Mouse (Mus musculus): ENCODE data around the gene Cybb. TPM values are rescaled to one million over a fixed set of nuclear protein-coding genes. Genes with fewer than 3 reads are reported as not detected.
A peak's percentile ranks its signal among the peaks of the same experiment; 100 is the strongest.
"Not testable (repeated sequence)": the region's sequence is repeated elsewhere in the genome, so short reads cannot be mapped to it uniquely, and the experiment has no call there.

Gene Cybb
- polyA plus RNA-seq (2015; fragmentation: Nextera tagmentation; extraction: Ambion mirVana): 1.8 TPM in 2 replicates

DNA sequence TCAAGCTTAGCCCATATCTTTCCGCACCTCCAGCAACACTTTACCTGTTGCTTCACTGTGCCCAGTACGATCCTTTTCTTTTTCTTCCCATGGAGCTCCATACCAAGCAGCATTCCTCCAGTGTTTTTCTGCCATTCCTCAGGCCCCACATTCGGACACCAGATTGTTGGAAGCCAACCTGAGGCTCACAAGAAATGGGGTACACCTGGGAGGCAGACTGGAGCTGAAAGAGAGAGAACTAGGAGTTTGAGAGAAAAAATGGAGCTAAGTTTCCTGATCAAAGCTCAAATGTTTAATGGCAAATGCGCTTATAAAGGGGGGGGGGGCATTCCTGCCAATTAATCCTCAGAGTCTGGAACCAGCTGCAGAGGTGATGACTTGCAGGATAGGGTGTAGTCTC is at the start of gene Cybb:
Gene Cybb (minus strand): TSS at position 101 of the 400 bp plus-strand sequence.
- H3K36me3 ChIP-seq (ENCODE audit: control insufficient read depth, insufficient read depth, low read length): no peaks in the 10 kb centered on the region
- no peak within 1 kb of the TSS for H3K4me2 ChIP-seq (replicated peaks; ENCODE audit: low read depth)
- H3K4me3 ChIP-seq (ENCODE audit: low read depth, low read length): no peak within 1 kb of the TSS
- no peak within 1 kb of the TSS for H3K27ac ChIP-seq (replicated peaks)
- H3K9ac ChIP-seq (ENCODE audit: low read length): no peak within 1 kb of the TSS
- H3K9me3 ChIP-seq (ENCODE audit: control insufficient read depth, low read length): no peaks in the 10 kb centered on the region
- H3K27me3 ChIP-seq (ENCODE audit: control insufficient read depth, insufficient read depth, low read length): no peaks in the 10 kb centered on the region
- TF ChIP-seq EP300 (optimal IDR thresholded peaks at IDR 0.05): no peak
- TF ChIP-seq CTCF (IDR thresholded peaks at IDR 0.05; ENCODE audit: low read depth): no peak
- H3K4me1 ChIP-seq (replicated peaks; ENCODE audit: control insufficient read depth, insufficient read depth): no peaks in the 10 kb centered on the region
- WGBS: 87% methylated on average over 4 of the region's 4 CpGs
- ATAC-seq (ENCODE audit: low FRiP score, low TSS enrichment) (no peak), DNase-seq (ENCODE audit: low spot score) (no peak)

DNA sequence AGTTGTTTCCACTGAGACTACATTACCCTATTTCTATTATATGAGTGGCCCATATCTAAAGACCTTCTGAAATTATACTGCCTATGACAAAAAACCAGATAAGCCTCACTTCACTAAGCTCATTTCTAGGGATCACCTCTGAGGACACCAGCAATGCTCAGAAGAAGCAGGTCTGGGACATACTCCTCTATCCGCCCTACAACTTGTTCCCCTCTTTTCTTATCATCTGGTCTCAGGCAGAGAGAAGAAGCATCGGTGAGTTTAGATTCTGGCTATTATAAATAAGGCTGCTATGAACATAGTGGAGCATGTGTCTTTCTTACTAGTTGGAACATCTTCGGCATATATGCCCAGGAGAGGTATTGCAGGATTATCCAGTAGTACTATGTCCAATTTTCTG is 49.3 kb upstream of the Cybb start:
- no peak for TF ChIP-seq EP300 (optimal IDR thresholded peaks at IDR 0.05)
- no peak for TF ChIP-seq CTCF (IDR thresholded peaks at IDR 0.05; ENCODE audit: low read depth)
- no peak overlapping the region for H3K9ac ChIP-seq (ENCODE audit: low read length)
- DNase-seq (ENCODE audit: low spot score): no peak
- no peaks in the 10 kb centered on the region for H3K9me3 ChIP-seq (ENCODE audit: control insufficient read depth, low read length)
- H3K4me2 ChIP-seq (replicated peaks; ENCODE audit: low read depth): no peak overlapping the region
- H3K36me3 ChIP-seq (ENCODE audit: control insufficient read depth, insufficient read depth, low read length): no peaks in the 10 kb centered on the region
- WGBS: 78% methylated on average over 3 of the region's 3 CpGs
- no peak for ATAC-seq (ENCODE audit: low FRiP score, low TSS enrichment)
- no peak overlapping the region for H3K4me3 ChIP-seq (ENCODE audit: low read depth, low read length)
- H3K27ac ChIP-seq (replicated peaks): no peak overlapping the region
- H3K4me1 ChIP-seq (replicated peaks; ENCODE audit: control insufficient read depth, insufficient read depth): no peaks in the 10 kb centered on the region
- no peaks in the 10 kb centered on the region for H3K27me3 ChIP-seq (ENCODE audit: control insufficient read depth, insufficient read depth, low read length)

DNA sequence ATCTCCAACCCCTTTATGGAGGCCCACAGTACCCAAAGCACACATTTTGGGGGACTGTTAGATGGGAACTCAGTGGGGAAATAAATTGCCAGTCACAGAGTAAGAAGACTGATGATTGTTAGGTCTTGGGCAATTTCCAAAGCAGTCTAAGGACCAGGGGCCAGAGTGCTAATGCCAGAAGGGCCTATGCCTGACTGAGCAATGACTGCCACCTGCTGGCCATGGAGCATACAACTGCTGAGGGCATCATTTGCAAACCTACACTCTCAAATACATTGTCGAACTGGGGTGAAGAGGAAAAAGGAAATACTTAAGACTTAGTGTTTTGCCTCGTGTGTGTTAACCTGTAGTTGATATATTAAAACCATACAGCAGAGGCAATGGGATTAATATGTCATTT is 32.4 kb upstream of the Cybb start:
- not testable (repeated sequence) for H3K36me3 ChIP-seq (ENCODE audit: control insufficient read depth, insufficient read depth, low read length); H3K9ac ChIP-seq (ENCODE audit: low read length); H3K4me1 ChIP-seq (replicated peaks; ENCODE audit: control insufficient read depth, insufficient read depth); H3K4me2 ChIP-seq (replicated peaks; ENCODE audit: low read depth); H3K4me3 ChIP-seq (ENCODE audit: low read depth, low read length); H3K27me3 ChIP-seq (ENCODE audit: control insufficient read depth, insufficient read depth, low read length); ATAC-seq (ENCODE audit: low FRiP score, low TSS enrichment); H3K9me3 ChIP-seq (ENCODE audit: control insufficient read depth, low read length); H3K27ac ChIP-seq (replicated peaks)
- 28% methylated on average over 2 of the region's 2 CpGs for whole genome bisulfite sequencing
- TF ChIP-seq CTCF (IDR thresholded peaks at IDR 0.05; ENCODE audit: low read depth): peak; percentile 73
- peak; percentile 58 for DNase-seq (ENCODE audit: low spot score)

DNA sequence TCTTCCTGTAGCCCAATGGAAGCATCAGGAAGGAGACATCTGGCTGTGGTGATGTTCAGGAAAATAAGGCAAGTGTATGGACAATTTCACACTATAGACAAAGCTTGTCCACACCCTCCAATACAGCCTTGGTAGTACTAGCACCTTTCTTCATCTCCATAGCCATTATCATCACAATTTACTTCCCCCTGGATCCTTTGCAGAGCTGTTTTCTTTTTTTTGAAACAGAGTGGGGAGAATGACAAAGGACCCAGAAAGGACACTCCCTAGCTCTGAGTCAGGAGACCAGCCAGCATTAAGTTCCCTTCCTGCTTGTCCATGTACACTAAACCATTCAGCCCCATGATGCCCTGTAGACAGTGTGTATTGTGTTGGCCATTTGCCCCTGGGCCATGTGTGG is 30.0 kb upstream of the Cybb start:
- H3K4me3 ChIP-seq (ENCODE audit: low read depth, low read length); H3K27me3 ChIP-seq (ENCODE audit: control insufficient read depth, insufficient read depth, low read length); H3K36me3 ChIP-seq (ENCODE audit: control insufficient read depth, insufficient read depth, low read length); H3K4me1 ChIP-seq (replicated peaks; ENCODE audit: control insufficient read depth, insufficient read depth); H3K4me2 ChIP-seq (replicated peaks; ENCODE audit: low read depth); ATAC-seq (ENCODE audit: low FRiP score, low TSS enrichment); DNase-seq (ENCODE audit: low spot score); H3K27ac ChIP-seq (replicated peaks); H3K9me3 ChIP-seq (ENCODE audit: control insufficient read depth, low read length); H3K9ac ChIP-seq (ENCODE audit: low read length): not testable (repeated sequence)

DNA sequence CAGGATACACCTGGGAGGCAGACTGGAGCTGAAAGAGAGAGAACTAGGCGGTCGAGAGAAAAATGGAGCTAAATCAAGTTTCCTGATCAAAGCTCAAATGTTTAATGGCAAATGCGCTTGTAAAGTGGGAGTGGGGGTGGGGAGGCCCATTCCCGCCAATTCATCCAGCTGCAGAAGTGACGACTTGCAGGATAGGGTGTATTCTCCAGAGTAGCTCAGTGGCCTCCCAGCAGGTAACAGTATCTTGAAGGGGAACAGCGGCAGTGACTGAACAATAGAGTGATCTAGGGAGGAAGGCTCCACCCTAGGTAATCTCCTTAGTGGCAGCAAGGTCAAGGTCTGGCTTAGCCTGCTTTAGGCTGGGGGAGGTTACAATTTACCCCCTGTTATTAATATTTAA is 12.5 kb downstream of the Cybb start:
- H3K4me3 ChIP-seq (ENCODE audit: low read depth, low read length); DNase-seq (ENCODE audit: low spot score); H3K27me3 ChIP-seq (ENCODE audit: control insufficient read depth, insufficient read depth, low read length); H3K27ac ChIP-seq (replicated peaks); H3K4me1 ChIP-seq (replicated peaks; ENCODE audit: control insufficient read depth, insufficient read depth); H3K4me2 ChIP-seq (replicated peaks; ENCODE audit: low read depth); H3K9me3 ChIP-seq (ENCODE audit: control insufficient read depth, low read length); H3K9ac ChIP-seq (ENCODE audit: low read length); ATAC-seq (ENCODE audit: low FRiP score, low TSS enrichment); H3K36me3 ChIP-seq (ENCODE audit: control insufficient read depth, insufficient read depth, low read length): not testable (repeated sequence)
- WGBS: 90% methylated on average over 6 of the region's 6 CpGs

DNA sequence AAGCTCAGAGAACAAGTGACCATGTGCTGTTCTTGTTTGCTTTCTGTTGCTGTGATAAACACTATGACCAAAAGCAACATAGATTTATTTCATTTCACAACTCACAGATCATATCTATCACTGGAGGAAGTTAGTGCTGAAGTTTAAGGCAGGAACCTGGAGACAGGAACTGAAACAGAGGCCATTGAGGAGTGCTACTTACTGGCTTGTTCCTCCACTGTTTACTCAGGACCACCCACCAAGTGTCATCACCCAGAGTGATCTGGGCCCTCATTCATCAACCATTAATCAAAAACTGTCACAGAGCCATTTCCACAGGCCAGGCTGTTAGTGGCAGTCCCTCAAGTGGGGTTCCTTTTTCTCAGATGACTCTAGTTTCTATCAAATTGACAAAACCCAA is 13.1 kb downstream of the Cybb start:
- DNase-seq (ENCODE audit: low spot score) (no peak), ATAC-seq (ENCODE audit: low FRiP score, low TSS enrichment) (no peak)
- Histone ChIP-seq H3K27ac (replicated peaks) (no peak overlapping the region), H3K9ac (ENCODE audit: low read length) (no peak overlapping the region), H3K27me3 (ENCODE audit: control insufficient read depth, insufficient read depth, low read length) (no peaks in the 10 kb centered on the region), H3K9me3 (ENCODE audit: control insufficient read depth, low read length) (no peaks in the 10 kb centered on the region), H3K4me1 (replicated peaks; ENCODE audit: control insufficient read depth, insufficient read depth) (no peaks in the 10 kb centered on the region), H3K4me2 (replicated peaks; ENCODE audit: low read depth) (no peak overlapping the region), H3K4me3 (ENCODE audit: low read depth, low read length) (no peak overlapping the region), H3K36me3 (ENCODE audit: control insufficient read depth, insufficient read depth, low read length) (no peaks in the 10 kb centered on the region)
- TF ChIP-seq CTCF (IDR thresholded peaks at IDR 0.05; ENCODE audit: low read depth) (no peak), EP300 (optimal IDR thresholded peaks at IDR 0.05) (no peak)

DNA sequence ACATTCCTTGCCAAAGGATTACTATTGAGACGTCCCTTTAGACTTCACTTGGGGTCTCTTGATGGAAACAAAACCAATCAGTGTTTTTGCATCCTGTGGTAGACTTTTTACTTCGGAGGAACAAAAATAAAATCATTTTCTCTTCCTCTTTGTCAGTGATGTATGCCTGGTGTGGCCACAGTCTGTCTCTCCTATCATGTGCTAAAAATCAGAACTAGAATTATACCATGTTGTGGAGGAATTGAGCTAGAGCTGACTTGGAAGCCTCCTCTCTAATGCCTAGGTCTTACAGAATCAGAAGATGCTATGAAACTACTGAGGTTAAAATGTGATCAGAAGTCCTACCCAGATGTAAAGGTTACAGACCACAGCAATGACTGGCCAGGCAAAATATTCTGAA is 13.8 kb downstream of the Cybb start:
- H3K4me2 ChIP-seq (replicated peaks; ENCODE audit: low read depth): no peak overlapping the region

More for the DNA sequence above, 13.8 kb downstream of the Cybb start:
- no peaks in the 10 kb centered on the region for H3K27me3 ChIP-seq (ENCODE audit: control insufficient read depth, insufficient read depth, low read length)
- no peak for ATAC-seq (ENCODE audit: low FRiP score, low TSS enrichment)
- no peak overlapping the region for H3K27ac ChIP-seq (replicated peaks)
- H3K9me3 ChIP-seq (ENCODE audit: control insufficient read depth, low read length): no peaks in the 10 kb centered on the region
- WGBS: 71% methylated on average over 2 of the region's 2 CpGs
- TF ChIP-seq EP300 (optimal IDR thresholded peaks at IDR 0.05) (no peak), CTCF (IDR thresholded peaks at IDR 0.05; ENCODE audit: low read depth) (no peak)
- H3K4me1 ChIP-seq (replicated peaks; ENCODE audit: control insufficient read depth, insufficient read depth): no peaks in the 10 kb centered on the region
- H3K4me3 ChIP-seq (ENCODE audit: low read depth, low read length): no peak overlapping the region
- DNase-seq (ENCODE audit: low spot score): no peak
- no peaks in the 10 kb centered on the region for H3K36me3 ChIP-seq (ENCODE audit: control insufficient read depth, insufficient read depth, low read length)
- H3K9ac ChIP-seq (ENCODE audit: low read length): no peak overlapping the region

Data from stomach, postnatal 0 days (tissue).